Mouse (Mus musculus) bone marrow macrophage, adult 2 months (primary cell): Measurements from ENCODE around the gene Opa1. TPM values are rescaled to one million over a fixed set of nuclear protein-coding genes. Genes with fewer than 3 reads are reported as not detected.

Experiments
- H3K27ac ChIP-seq: 2 replicates; pipeline ENCODE4 v1.5.1; 2012; ENCODE audit warnings: low read depth, low read length; ENCODE audit not compliant: insufficient read depth
- H3K4me1 ChIP-seq: 2 replicates; pipeline ENCODE4 v1.6.1; 2012; ENCODE audit warnings: low read length; ENCODE audit not compliant: control insufficient read depth, insufficient read depth
- H3K4me3 ChIP-seq: 2 replicates; pipeline ENCODE4 v1.5.1; 2012; ENCODE audit warnings: mild to moderate bottlenecking, low read length, moderate library complexity; ENCODE audit not compliant: insufficient read depth
- CTCF ChIP-seq: IDR thresholded peaks from 2 replicates; pipeline ENCODE4 v1.5.1; 2012; ENCODE audit warnings: low read depth, mild to moderate bottlenecking, low read length, moderate library complexity
- POLR2A ChIP-seq: IDR thresholded peaks from 2 replicates; pipeline ENCODE4 v1.6.1; 2012; ENCODE audit warnings: mild to moderate bottlenecking, low read depth, low read length, borderline replicate concordance
- polyA plus RNA-seq: library from polyadenylated mRNA; stranded (reverse); fragments of >200 nt; gene quantifications from 2 replicates; pipeline ENCODE4 v1.2.4, GENCODE M21; 2012; ENCODE audit not compliant: missing spikeins, insufficient read depth, insufficient read length

Gene Opa1
- polyA plus RNA-seq, 1 experiment: 30.8 TPM

DNA sequence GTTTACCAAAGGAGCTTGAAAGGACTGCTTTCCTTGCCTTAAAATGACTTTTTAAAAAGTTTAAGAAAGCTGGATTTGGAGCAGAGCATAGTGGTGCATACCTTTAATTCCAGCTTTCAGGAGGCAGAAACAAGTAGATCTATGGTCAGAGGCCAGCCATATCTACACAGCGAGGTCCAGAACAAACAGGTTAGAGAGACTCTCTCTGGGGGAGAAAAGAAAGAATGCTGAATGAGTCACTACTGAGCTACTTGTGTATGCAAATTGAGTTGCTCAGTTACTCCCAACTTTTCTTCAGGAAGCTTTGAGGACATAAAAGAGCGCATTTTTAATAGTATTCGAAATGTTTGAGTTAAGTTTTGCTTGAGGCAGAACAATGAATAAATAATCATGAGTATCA, 65.7 kb downstream of the Opa1 start:
- TF ChIP-seq CTCF (no peak), POLR2A (no peak)
- Histone ChIP-seq H3K27ac (no peak overlapping the region), H3K4me1 (no peaks in the 10 kb centered on the region), H3K4me3 (no peak overlapping the region)

DNA sequence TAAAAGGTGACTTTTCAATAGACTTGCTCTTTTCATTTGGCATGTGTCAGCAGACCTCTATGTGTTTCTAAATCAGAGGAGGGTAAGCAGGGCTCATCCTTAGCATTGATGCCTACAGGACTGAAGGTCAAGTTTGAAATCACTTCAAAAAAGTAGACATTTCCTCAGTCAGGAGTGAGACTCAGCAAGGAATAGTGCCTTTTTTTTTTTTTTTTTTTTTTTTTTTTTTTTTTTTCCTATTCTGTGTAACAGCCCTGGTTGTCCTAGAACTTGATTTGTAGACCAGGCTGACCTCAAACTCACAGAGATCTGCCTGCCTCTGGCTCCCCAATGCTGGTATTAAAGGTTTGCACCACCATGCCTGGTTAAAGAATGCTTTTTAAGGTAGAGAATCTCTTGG, 67.1 kb downstream of the Opa1 start:
- no peaks in the 10 kb centered on the region for H3K4me1 ChIP-seq
- TF ChIP-seq POLR2A: no peak
- no peak for TF ChIP-seq CTCF
- H3K27ac ChIP-seq: no peak overlapping the region
- H3K4me3 ChIP-seq: no peak overlapping the region

DNA sequence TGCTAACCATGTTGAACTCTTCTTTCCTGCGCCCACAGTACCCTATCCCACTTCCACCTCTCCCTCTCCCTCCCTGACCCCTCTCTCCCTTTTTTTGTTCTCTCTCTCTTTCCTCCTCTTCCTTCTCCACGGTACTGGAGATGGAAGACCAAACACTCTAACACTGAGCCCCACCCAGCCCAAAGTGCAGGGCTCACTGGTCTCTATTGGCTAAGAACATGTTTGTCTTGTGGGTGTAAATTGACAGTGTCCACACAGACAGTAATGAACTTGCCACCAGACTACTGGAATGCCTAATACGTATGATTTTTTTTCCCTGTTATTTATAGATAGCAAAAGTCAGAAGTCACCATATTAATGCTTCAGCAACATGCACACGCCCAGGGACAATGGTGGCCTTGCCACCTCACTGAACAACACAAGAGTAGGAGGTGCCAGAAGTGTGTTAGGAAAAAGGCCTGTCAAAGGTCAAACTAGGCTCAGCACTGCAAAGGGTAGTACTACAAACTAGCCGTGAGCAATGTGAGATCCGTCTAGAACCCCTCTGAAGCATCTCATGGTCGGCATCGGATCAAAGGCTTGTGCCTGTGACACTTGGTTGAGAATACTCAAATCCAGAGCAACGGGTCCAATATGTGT, 77.2 kb downstream of the Opa1 start:
- no peak overlapping the region for H3K27ac ChIP-seq
- H3K4me1 ChIP-seq: no peaks in the 10 kb centered on the region; the same call in 1 of the 2 replicates
- TF ChIP-seq POLR2A (no peak), CTCF (no peak)
- no peak overlapping the region for H3K4me3 ChIP-seq

DNA sequence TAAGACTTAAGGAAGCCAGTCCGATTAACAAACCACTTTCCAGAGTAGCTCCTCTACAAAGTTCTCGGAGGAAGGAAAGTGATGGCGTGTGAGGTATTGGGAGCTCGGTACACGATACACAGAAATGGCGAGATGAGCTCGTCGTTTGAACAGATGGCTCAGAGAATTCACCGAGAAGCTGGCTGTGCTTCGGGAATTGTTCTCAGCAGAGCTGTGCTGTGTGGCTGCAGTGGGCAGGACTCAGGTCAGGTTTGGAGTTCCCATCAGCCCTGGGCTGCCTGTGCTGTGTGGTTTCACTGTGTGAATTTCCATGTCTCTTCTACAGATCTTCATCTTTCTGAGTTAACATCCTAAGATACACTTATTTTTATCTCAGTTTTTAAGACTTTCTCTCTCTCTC, 77.8 kb downstream of the Opa1 start:
- TF ChIP-seq CTCF (no peak), POLR2A (no peak)
- Histone ChIP-seq H3K27ac (no peak overlapping the region), H3K4me3 (no peak overlapping the region), H3K4me1 (no peaks in the 10 kb centered on the region; the same call in 1 of the 2 replicates)

DNA sequence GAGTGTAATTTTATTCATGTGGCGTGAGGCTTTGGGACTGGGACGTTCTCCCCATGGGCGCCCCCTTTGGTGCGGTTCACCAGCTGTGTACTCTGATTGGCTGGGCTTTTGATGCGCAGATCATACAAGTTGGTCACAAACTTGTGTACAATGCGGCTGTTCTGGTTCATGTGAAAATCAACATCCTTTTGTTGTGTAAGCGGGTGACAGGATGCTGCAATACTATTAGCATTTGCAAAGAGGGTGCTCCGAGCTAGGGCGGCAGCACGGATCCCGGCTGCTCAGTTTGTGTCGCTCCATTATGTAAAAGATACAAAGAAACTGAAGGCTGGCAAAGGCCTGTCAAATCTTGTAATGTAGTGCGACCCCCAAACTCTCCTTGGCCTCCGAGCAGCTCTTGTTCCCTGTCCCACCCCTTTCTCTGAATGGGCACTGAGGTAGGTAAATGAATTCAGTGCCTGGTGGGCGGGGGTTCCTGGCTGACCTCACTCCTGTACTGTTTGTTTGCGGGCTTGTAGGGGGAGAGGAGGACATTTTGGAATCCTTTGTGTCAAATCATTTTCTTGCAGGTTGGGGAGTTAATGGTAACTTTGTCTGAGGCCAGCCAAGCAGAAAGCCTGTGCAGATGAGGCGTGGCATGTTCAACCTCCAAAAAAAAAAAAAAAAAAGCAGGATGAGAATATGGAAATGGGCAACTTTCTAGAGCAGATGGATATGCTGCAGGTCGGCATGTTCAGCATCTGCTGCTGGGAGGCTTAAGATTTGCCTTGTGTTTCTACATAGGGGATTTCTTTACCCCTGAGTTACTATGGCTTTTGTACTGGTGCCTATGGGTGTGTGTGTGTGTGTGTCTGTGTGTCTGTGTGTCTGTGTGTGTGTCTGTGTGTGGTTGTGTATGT, 78.8 kb downstream of the Opa1 start:
- Histone ChIP-seq H3K4me3 (no peak overlapping the region), H3K4me1 (no peaks in the 10 kb centered on the region; the same call in 1 of the 2 replicates), H3K27ac (no peak overlapping the region)
- TF ChIP-seq POLR2A: no peak
- TF ChIP-seq CTCF: no peak

DNA sequence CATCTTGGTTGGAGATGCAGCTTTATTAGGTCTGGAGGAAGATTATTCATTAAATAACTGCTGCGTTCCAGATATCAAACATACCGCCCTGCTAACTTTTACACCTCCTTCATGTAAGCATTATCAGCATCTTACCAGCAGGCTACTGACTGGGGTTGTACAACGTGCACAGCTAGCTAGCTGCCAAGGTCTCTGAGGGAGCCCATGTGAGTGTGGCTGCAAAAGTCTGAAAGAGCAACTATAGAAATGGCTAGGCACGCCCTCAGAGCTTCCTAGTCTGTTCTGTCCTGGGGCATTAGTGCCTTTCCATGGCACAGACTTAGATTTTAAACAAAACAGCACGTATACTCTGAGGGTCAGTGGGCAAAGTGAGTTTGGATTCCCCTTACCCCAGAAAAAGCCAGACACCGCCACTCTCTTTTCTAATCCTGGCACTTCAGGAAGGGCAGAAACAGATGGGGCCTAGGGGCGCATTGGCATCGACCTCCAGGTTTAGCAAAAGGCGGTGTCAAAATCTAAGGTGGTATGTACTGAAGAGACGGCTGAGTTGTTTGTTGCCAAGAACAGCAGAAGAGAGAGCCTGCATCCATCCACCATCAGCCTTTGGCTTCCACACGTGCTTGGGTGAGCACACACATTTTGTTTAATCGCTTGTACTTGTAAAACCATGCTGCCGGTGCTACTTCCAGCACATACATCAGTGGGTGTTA, 80.1 kb downstream of the Opa1 start:
- H3K4me1 ChIP-seq: no peaks in the 10 kb centered on the region; the same call in 1 of the 2 replicates
- H3K4me3 ChIP-seq: no peak overlapping the region
- no peak overlapping the region for H3K27ac ChIP-seq
- TF ChIP-seq CTCF (no peak), POLR2A (no peak)

DNA sequence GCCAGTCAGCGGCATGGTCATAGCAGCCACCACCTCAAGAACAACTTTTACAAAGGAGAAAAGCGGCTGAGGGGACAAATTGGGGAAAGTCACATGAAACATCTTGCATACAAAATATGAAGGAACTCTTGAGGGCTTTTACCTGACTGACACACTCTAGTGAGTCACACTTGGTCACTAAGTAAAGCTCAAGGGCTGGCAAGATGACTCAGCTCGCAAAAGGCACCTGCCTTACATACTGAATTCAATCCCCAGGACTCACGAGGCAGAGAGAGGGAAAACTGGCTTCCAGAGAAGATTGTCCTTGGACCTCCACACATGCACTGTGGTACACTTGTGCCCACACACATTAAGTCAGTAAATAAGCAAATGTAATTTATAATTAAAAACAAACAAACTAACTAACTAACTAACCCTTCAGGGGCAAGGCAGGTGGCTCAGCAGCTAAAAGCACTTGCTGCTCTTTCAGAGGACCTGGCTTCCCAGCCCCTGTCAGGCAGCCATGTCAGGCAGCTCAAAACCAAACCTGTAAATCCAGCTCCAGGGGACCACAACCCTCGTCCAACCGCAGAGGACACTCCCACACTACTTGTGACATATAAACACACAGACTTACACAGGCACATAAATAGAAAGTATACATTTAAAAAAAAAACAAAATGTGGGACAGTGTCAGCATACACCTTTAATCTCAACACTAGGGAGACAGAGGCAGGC, 84.1 kb downstream of the Opa1 start:
- Histone ChIP-seq H3K4me1 (no peaks in the 10 kb centered on the region; the same call in 1 of the 2 replicates), H3K4me3 (no peak overlapping the region), H3K27ac (no peak overlapping the region)
- no peak for TF ChIP-seq CTCF
- no peak for TF ChIP-seq POLR2A

DNA sequence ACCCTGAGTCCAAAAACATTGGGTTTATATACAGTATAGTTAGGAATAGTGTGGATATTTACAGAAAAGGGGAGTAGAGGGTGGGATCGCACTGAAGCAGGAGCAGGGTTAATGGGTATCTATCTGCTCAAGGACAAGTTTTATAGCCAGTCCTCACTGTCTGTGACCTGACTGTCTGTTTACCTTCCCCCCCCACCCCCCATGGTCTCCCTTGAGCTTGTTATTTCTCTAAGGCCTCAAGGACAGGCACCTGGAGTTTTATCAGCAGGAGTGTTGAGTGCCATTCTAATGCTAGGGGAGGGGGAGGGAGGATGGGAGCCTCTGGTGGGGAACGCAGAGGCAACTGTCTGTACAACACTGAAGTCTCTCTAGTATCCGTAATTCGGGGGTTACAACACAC, 85.3 kb downstream of the Opa1 start:
- H3K4me3 ChIP-seq: no peak overlapping the region
- no peak for TF ChIP-seq CTCF
- no peak for TF ChIP-seq POLR2A
- no peaks in the 10 kb centered on the region; the same call in 1 of the 2 replicates for H3K4me1 ChIP-seq
- no peak overlapping the region for H3K27ac ChIP-seq

DNA sequence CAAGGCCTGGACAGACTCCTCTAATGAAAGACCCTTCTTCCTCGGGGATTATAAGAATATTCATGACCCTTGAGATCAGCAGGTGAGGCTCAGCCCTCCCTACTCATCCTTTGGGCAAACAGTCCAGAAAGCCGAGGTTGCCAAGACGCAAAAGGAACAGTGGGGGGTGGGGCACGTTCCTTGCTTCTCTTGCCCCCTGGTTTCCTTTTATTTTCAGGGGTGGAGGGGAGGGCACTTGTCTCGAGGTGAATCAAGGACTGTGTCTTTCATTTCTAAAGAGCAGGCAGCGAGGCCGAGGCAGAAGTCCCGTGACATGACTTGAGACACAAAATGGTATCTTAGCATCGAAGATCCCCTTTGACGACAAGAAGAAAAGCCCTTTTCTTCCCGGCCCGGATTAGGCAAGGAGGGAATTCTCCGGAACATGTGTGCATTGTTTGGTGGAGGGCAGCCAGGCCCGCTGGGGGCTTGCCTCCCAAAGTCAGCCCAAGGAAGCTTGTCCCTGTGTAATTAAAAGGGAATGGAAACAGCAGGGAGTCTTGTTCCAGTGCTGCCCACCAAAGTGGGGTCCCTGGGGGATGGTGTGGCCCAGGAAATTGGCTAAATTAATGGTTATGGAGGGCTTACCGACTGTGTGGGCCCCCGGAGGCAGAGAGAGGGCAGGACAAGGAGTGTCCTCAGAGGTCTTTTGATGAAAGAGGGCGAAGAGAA, 88.0 kb downstream of the Opa1 start:
- H3K4me3 ChIP-seq: no peak overlapping the region
- TF ChIP-seq POLR2A (no peak), CTCF (no peak)
- no peaks in the 10 kb centered on the region for H3K4me1 ChIP-seq
- no peak overlapping the region for H3K27ac ChIP-seq
